Mouse (Mus musculus): ENCODE measurements around the gene Olfr97.
"Not testable (repeated sequence)": the region's sequence is repeated elsewhere in the genome, so short reads cannot be mapped to it uniquely, and the experiment has no call there.

Olfr97 gene

DNA sequence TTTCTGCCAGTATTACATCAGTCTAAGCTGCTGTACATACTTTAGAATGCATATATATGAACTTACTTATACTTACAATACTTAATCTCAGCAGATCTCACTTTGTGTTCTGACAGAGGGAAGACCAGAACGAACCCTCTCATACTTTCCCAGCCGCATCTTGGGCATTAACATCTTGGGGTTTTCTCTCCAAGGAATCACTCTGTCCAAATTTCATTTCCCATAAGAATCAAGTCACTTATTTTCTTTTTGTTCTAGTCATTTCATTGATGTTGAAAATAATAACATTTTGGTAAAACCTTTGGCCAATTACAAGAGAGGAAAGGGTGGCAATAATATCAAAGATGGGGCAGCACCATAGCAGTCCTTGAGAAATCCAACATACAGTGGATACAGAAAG is at the start of gene Olfr97:
TSS of gene Olfr97 (minus strand) at position 101 of the 400 bp plus-strand sequence.
- in situ Hi-C loops (cut with MboI; ENCODE audit: unreplicated experiment in 2 of 2): not testable (repeated sequence)

DNA sequence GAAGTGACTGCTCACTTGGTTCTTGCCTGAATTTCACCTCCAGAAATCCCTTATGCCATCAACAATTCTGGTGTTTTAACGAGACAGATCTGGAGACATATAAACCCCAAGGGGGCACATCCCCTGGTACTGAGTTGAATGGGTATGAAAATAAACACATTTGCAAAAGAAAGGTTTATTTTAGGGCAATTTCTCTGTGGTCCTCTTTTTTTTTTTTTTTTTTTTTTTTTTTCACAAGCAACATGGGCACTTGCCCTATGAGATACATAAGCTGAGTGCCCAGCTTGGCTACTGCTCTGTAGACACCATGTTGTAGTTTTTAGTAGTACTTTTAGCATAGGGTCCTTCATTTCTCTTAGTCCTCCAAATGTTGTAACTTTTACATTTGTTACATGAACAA is 46.2 kb upstream of the Olfr97 start, which contains the start of gene Olfr99:
TSS of gene Olfr99 (minus strand) at position 101 of the 400 bp plus-strand sequence.
- in situ Hi-C loops (cut with MboI; ENCODE audit: unreplicated experiment in 2 of 2): no loop called here

DNA sequence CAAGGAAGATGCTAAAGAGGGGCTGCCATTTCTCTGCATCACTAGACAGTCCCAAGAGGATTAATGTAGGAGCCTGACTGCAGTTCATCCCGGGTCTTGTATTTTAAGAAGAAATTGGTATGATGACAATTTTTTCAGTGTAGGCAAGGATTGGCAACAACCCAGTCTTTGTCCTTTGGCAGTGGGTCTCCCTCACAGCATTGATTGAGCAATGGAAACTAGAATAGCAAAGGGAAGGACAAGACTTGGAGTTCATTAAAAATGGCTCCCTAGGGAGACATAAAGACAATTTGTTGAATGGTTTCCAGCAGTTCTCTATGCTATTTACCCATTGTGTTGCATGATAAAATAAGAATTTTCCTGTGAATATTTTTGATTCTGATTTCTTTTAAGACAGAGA is 43.2 kb upstream of the Olfr97 start:
- in situ Hi-C loops (cut with MboI; ENCODE audit: unreplicated experiment in 2 of 2): no loop called here

DNA sequence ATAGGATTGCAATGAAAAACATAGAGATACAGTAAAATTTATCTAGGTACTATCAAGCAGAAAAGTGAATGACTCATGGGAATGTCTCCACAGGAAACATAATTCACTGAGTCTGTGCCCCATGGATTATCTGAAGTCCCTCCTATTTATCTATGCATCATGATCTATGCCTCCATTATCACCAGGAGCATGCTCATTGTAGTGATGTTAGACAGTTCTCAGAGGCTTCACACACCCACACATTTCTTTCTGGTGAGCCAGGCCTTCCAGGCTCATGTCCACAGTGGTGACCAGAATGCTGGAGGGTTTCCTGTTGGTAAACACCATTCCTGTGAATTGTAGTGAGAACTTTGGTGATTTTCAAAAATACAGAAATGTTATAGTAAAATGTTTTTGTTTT is 39.4 kb upstream of the Olfr97 start:
- in situ Hi-C loops (cut with MboI; ENCODE audit: unreplicated experiment in 2 of 2): no loop called here

DNA sequence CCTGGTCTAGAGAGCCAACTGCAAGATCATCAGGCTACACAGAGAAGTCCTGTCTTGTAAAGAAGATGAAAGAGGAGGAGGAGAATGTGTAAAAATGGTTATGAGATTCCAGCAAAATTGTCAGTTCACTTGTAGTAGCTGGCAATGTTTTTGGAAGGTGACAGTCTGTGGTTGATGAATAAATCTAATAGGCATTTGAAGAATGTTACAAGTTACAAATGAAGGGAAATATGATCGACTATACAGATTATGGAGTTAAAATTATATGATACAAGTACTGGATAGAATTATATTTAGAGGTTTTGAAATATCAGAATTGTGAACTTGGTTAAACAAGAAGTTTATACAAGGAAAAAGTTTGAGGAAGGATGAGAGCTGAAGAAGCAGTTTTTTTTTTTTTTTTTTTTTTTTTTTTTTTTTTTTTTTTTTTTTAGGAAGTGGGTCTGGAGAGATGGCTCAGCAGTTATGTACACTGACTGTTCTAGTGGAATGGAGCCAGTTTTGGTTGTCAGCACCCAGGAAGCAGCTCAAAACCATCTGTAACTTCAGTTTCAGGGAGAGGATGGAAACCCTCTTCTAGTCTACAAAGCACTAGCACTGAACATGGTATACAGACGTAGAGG is 38.6 kb upstream of the Olfr97 start:
- in situ Hi-C loops (cut with MboI; ENCODE audit: unreplicated experiment in 2 of 2): no loop called here

DNA sequence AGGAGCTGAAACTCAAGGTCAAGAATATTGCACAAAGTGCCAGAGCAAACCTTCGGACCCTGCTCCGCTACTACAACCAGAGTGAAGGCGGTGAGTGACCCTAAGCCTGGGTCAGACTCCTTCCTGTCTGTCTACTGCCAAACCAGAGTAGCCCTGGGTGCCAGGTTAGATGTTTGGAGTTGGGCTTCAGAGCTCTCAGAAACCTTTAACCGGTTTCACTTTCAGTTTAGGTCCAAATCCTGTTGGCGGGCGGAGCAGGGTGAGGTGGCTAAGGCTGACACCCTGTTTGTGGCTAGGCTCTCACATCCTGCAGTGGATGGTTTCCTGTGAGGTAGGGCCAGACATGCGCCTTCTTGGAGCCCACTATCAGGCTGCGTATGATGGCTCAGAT is 33.6 kb upstream of the Olfr97 start:
- in situ Hi-C loops (cut with MboI; ENCODE audit: unreplicated experiment in 2 of 2): no loop called here

DNA sequence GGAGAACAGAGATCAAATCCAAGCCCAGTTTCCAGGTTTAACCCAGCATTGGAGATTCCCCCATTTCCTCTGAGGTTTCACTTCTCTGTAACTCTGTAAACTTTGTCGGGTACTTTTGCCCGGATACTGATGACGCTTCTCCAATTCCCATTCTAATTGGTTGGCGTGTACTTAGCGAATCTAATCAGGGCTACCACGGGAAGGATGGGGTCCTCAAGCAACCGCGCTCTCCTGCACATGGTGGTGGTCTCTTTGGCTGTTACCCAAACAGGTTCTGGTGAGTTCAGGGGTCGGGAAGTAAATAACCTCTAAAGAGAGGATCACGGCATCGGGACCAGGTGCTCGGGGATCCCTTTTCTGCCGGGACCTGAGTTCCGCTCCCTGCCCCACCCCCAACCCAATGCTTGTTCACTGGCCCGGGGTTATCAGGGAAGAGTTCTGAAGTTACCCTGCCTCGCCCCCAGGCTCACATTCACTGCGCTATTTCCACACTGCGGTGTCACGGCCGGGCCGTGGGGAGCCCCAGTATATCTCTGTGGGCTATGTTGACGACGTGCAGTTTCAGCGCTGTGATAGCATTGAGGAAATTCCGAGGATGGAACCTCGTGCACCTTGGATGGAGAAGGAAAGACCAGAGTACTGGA is 33.0 kb upstream of the Olfr97 start, which contains the start of gene H2-M3:
TSS of gene H2-M3 (plus strand) at position 163 of the 644 bp plus-strand sequence.
- in situ Hi-C loops (cut with MboI; ENCODE audit: unreplicated experiment in 2 of 2): no loop called here

DNA sequence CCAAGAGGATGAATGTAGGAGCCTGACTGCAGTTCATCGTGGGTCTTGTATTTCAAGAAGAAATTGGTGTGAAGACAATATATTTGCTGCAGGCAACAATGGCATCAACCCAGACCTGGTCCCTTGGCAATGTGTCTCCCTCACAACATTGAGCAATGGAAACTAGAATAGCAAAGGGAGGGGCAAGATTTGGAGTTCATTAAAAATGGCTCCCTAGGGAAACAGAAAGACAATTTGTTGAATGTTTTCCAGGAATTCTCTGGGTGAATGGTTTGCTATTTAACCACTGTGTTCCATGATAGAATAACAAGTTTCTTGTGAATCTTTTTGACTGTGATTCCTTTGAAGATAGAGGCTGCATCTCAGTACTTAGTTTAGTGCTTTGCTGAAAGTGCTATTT is 26.5 kb upstream of the Olfr97 start, which contains the start of gene Olfr98:
TSS of gene Olfr98 (minus strand) at position 124 of the 400 bp plus-strand sequence.
- in situ Hi-C loops (cut with MboI; ENCODE audit: unreplicated experiment in 2 of 2): no loop called here

DNA sequence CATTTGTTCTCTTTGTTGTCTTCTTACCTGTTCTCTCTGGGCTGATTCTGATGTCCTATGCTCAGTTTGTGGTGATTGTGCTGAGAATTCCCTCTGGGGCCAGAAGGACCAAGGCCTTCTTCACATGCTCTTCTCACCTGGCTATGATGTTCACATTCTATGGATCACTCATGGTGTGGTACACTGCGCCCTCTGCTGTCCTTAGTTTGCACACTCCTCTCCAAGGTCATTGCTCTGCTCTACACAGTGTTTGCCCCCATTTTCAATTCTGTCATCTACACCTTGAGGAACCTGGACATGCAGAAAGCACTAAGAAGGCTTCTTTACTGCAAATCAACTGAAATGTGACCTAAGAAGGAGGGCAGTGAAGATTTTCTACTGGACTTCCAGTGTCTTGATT is 13.4 kb upstream of the Olfr97 start:
- in situ Hi-C loops (cut with MboI; ENCODE audit: unreplicated experiment in 2 of 2): no loop called here

DNA sequence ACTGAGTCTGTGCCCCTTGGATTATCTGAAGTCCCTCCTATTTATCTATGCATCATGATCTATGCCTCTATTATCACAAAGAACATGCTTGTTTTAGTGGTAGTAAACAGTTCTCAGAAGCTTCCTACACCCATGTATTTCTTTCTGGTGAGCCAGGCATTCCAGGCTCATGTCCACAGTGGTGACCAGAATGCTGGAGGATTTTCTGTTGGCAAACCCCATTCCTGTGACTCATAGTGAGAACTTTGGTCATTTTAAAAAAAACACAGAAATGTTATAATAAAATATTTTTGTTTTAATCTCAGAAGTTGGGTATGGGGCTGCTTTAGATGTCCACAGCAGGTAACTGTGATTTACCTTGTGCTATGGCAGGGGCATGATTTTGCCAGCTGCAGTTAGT is 12.3 kb upstream of the Olfr97 start:
- in situ Hi-C loops (cut with MboI; ENCODE audit: unreplicated experiment in 2 of 2): no loop called here

DNA sequence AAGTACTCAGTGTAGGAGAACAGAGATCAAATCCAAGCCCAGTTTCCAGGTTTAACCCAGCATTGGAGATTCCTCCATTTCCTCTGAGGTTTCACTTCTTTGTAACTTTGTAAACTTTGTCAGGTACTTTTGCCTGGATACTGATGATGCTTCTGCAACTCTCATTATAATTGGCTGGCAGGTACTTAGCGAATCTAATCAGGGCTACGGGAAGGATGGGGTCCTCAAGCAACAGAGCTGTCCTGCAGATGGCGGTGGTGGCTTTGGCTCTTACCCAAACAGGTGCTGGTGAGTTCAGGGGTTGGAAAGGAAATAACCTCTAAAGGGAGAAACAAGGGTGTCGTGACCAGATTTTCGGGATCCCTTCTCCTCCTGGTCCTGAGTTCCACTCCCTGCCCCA is 9.6 kb upstream of the Olfr97 start:
- in situ Hi-C loops (cut with MboI; ENCODE audit: unreplicated experiment in 2 of 2): no loop called here

DNA sequence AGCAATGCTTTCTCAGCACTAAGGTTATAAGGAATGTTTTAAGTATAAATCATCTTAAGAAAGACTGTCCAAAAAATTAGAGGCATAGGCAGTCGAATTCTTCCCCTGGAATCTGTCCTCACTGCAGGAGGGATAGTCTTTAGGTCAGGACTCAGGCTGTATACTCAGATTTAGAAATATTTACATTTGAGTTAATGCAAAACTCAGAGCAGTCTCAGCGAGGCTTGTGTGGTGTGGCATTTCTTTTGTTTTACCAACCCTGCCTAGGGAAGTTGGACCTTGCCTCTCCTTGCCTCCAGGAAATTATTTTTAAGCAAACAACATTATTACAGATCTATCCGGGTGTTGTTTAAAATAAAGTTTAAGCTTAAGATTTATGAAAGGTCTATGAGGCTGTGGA is 5.1 kb upstream of the Olfr97 start:
- in situ Hi-C loops (cut with MboI; ENCODE audit: unreplicated experiment in 2 of 2): no loop called here

DNA sequence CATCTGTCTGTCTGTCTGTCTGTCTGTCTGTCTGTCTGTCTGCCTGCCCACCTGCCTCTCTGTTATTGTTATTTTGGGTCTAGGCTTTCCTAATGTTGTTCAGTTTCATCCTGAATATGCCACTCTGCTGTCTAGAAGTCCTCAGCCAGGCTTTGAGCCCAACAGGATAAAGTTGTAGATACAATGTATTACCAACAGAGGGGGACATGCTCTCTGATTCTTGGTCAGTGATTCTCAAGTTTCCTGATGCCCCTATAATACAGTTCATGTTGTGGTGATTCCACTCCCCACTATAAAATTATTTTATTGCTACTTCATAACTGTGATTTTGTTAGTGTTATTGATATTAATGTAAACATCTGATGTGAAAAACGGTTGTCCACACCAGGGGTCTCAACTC is 15.3 kb downstream of the Olfr97 start:
- in situ Hi-C loops (cut with MboI; ENCODE audit: unreplicated experiment in 2 of 2): loop anchor here in 1 of 2 experiments (25.0 kb wide), 1 partner anchor 860 kb away; the partner anchor contains the start of gene H2-M10.3

DNA sequence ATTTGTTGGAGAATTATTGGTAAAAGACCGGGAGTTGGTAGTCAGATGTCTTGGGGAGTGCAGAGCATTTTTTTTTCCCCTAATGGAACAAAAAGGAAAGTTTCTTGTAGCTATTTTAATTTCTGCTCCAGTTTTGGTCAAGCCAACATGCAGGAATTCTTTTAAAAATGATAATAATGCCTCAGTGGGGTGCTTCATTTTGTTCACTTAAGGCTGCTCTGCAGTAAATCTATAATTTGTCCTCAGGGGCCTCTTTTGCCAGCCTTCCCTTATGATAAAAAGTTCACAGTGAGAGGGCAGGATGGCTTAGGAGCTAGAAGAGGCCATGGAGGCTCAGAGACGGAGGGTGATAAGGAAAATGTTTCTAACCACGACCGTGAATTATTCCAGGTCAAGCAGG is 17.3 kb downstream of the Olfr97 start, which contains the start of gene Olfr96:
TSS of gene Olfr96 (plus strand) at position 301 of the 400 bp plus-strand sequence.
- in situ Hi-C loops (cut with MboI; ENCODE audit: unreplicated experiment in 2 of 2): loop anchor here in 1 of 2 experiments (25.0 kb wide), 1 partner anchor 858 kb away; the partner anchor contains the start of gene H2-M10.3

DNA sequence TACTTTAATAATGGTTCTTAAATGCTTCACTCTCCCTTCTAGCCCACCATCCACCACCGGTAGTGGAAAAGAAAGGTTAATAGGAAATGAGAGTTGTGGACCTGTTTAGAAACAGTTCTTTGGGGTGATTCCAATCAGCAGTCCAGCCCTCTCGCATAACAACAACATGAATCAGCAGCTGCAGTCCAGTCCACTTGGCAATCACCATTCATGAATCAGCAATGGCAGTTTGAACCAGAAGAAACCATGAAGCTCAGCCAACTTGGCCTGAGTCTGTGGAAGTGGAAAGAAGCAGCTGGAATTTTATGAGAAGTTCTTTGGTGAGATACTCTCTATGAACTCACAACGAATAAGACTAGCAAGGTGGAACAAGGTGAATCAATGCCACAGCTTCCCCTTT is 18.6 kb downstream of the Olfr97 start:
- in situ Hi-C loops (cut with MboI; ENCODE audit: unreplicated experiment in 2 of 2): loop anchor here in 1 of 2 experiments (25.0 kb wide), 1 partner anchor 856 kb away; the partner anchor contains the start of gene H2-M10.3

DNA sequence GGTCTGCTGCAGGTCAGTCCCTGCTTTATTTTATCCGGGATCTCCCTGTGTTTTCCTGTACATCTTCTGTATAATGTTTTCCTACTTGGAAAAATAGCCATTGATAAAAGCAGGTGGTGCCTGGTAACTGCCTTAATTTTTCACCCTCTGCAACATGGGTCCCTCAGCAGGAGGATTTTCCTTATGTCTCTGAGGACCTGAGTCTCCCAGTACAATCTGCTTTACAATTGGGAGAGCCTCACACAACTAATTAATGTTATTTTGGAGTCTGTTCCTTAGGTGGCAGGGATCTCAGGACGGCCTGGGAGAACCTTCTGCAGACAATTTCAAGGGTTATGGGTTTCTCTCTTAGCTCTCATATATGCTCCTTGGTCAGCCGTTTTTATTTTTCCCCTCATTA is 24.1 kb downstream of the Olfr97 start, which contains the start of gene Olfr95:
TSS of gene Olfr95 (minus strand) at position 101 of the 400 bp plus-strand sequence.
- in situ Hi-C loops (cut with MboI; ENCODE audit: unreplicated experiment in 2 of 2): loop anchor here in 1 of 2 experiments (25.0 kb wide), 1 partner anchor 851 kb away; the partner anchor contains the start of gene H2-M10.3

DNA sequence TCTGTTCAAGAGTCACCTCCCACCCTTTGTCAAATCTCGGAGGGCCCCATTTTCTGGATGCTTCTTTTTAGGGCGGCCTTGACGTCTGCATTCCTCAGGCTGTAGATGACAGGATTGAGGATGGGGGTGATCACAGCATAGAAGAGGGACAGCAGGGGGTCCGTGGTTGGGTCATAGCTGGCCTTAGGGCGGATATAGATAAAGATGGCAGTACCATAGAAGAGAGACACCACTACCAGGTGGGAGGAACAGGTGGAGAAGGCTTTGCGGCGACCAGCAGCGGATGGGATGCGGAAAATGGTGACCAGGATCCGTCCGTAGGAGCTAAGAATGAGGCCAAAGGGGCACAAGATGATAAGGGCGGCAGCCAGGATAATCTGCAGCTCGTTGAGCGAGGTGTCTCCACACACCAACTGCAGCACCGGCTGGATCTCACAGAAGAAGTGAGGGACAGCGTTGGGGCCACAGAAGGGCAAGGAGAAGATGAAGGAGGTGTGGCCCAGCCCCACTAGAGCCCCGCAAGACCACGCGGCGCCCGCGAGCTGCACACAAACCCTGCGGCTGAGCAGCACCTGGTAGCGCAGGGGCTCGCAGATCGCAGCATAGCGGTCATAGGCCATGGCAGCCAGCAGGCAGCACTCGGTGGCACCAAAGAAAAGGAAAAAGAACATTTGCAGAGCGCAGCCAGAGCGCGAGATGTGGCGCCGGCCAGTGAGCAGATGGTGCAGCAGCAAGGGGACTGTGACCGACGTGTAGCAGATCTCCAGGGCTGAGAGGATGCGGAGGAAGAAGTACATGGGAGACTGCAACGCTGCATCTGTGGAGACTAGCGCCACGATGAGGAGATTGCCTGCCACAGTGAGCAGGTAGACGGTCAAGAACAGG is 26.0 kb downstream of the Olfr97 start:
- in situ Hi-C loops (cut with MboI; ENCODE audit: unreplicated experiment in 2 of 2): loop anchor here in 1 of 2 experiments (25.0 kb wide), 1 partner anchor 849 kb away; the partner anchor contains the start of gene H2-M10.3

DNA sequence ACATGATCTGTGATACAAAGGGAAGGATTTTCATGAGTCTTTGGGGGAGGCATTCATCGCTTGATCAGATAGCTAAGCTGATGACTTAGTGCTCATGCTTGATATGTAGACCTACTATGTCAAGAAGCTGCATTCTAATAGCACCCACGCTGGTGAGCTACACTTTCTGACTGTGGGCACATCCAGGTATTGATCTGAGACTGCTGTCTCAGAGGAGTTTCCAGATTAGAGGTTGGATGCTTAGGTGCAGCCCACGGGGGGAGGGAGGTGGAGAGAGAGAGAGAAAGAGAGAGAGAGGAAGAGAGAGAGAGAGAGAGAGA is 33.3 kb downstream of the Olfr97 start:
- in situ Hi-C loops (cut with MboI; ENCODE audit: unreplicated experiment in 2 of 2): loop anchor here (5.0 to 25.0 kb wide), 7 partner anchors 122 to 847 kb away; partner anchors contain the start of genes Trim40 (in 2 of the 2), H2-M10.3 (in 1 of the 2) and H2-M10.6 (in 1 of the 2)

DNA sequence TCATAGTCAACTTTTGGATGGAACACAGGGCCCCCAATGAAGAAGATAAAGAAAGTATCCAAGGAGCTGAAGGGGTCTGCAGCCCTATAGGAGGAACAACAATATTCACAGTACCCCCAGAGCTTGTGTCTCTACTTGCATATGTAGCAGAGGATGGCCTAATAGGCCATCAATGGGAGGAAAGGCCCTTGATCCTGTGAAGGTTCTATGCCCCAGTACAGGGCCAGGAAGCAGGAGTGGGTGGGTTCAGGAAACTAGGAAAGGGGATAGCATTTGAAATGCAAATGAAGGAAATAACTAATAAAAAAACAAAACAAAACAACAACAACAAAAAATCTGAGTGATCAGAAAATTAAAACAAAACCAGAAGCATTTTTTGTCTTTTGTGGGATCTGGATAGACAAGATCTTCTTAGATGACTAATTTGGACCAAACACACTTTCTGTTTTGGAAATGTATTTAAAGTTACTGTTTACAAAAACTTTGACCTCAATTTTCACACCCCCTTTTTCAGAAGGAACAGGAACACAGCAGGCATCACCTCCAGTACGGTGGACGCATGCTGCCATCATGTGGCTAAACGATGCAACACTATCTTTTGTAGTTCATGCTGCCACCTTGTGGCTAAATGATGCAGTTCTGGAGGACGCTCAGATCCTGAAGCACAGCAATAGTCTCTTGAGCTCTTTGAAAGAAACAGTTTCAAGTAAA is 33.8 kb downstream of the Olfr97 start:
- in situ Hi-C loops (cut with MboI; ENCODE audit: unreplicated experiment in 2 of 2): loop anchor here (5.0 to 25.0 kb wide), 7 partner anchors 121 to 846 kb away; partner anchors contain the start of genes Trim40 (in 2 of the 2), H2-M10.3 (in 1 of the 2) and H2-M10.6 (in 1 of the 2)

DNA sequence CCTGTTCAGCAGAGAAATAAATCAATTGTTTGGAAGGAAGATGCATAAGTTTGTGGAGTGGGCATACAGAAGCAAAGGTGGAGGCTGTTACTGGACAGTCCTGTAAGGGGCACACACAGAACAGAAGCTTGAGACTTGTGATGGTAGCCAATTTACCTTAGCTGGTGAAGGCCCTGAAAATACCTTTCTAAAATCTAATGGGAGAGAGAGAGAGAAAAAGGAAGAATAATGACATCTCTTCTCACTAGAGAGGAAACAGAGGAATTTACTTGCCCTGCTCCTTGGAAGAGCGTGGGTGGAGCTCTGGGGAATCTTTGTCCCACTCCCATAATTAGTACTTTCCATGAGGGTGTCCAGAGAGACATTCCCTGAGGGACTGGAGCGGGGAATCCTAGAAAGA is 36.2 kb downstream of the Olfr97 start, which contains the start of gene Olfr94:
TSS of gene Olfr94 (minus strand) at position 101 of the 400 bp plus-strand sequence.
- in situ Hi-C loops (cut with MboI; ENCODE audit: unreplicated experiment in 2 of 2): loop anchor here (5.0 to 25.0 kb wide), 7 partner anchors 119 to 844 kb away; partner anchors contain the start of genes Trim40 (in 2 of the 2), H2-M10.3 (in 1 of the 2) and H2-M10.6 (in 1 of the 2)

All from v-Abl transformed pro-B cells (cell line).